Mouse (Mus musculus) embryonic facial prominence, embryonic 15.5 days (tissue): ENCODE measurements around the gene Mrgprb8. TPM values are rescaled to one million over a fixed set of nuclear protein-coding genes. Genes with fewer than 3 reads are reported as not detected.
"Not testable (repeated sequence)": the region's sequence is repeated elsewhere in the genome, so short reads cannot be mapped to it uniquely, and the experiment has no call there.

Source experiments
- ATAC-seq: fragments of 200-750 bp; cut with Nextera tagmentation; 2 replicates; pipeline ENCODE4 v1.8.0; 2017; ENCODE audit warnings: low read depth, moderate TSS enrichment; ENCODE audit not compliant: insufficient number of reproducible peaks, low FRiP score, low TSS enrichment
- H3K27ac ChIP-seq: fragments of 300-500 bp; sonication (generic); replicated peaks from 2 replicates; pipeline ENCODE4 v1.5.1; 2015; ENCODE audit warnings: mild to moderate bottlenecking, inconsistent platforms
- H3K27me3 ChIP-seq: fragments of 300-500 bp; sonication (generic); 2 replicates; pipeline ENCODE4 v1.6.1; 2015; ENCODE audit warnings: inconsistent platforms
- H3K36me3 ChIP-seq: fragments of 300-500 bp; sonication (generic); 2 replicates; pipeline ENCODE4 v1.6.1; 2015; ENCODE audit warnings: mild to moderate bottlenecking, inconsistent platforms
- H3K4me1 ChIP-seq: fragments of 300-500 bp; sonication (generic); 2 replicates; pipeline ENCODE4 v1.6.1; 2015; ENCODE audit warnings: inconsistent platforms
- H3K4me2 ChIP-seq: fragments of 300-500 bp; sonication (generic); replicated peaks from 2 replicates; pipeline ENCODE4 v1.6.1; 2015; ENCODE audit warnings: mild to moderate bottlenecking, inconsistent platforms
- H3K4me3 ChIP-seq: fragments of 300-500 bp; sonication (generic); replicated peaks from 2 replicates; pipeline ENCODE4 v1.5.1; 2015; ENCODE audit warnings: mild to moderate bottlenecking, inconsistent platforms
- H3K9ac ChIP-seq: fragments of 300-500 bp; sonication (generic); 2 replicates; pipeline ENCODE4 v1.6.1; 2015; ENCODE audit warnings: inconsistent platforms
- H3K9me3 ChIP-seq: fragments of 300-500 bp; sonication (generic); replicated peaks from 2 replicates; pipeline ENCODE4 v1.6.1; 2016; ENCODE audit warnings: inconsistent platforms
- WGBS: fragments of 180-500 bp; shearing (Covaris S2); methylation state at CpG from one replicate; pipeline ENCODE4 v1.1.7; 2015; 5-methylcytosine and 5-hydroxymethylcytosine counted together
- polyA plus RNA-seq: library from polyadenylated mRNA; unstranded; fragments of >200 nt; fragmentation: Nextera tagmentation; extraction: Ambion mirVana; gene quantifications from 2 replicates; pipeline ENCODE4 v1.2.1, GENCODE M21; 2015

Gene Mrgprb8
- polyA plus RNA-seq: 0.19 TPM in 1 of 2 replicates, not detected in the other

DNA sequence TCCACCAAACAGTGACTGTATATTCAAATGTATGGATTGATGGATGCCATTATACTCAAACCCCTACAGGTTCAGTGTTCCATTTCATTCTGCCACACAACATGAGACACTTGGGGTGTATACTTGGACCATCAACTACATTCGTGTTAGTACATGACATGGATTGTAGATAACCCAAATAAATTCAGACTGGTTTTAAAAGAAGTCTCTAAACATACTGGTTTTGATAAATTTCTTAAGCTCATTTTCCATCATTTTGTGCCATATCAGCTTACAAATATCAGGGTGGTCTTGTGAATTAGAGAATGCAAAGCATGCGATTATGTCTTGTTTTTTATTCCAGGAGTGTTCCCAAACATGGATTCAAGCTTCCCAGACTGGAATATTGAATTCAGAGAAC lies at the start of gene Mrgprb8:
Mrgprb8 (plus strand) TSS at position 301 of the 400 bp plus-strand sequence.
- Histone ChIP-seq H3K4me1 (no peaks in the 10 kb centered on the region), H3K4me3 (no peak within 1 kb of the TSS), H3K27ac (no peak within 1 kb of the TSS), H3K9ac (no peak within 1 kb of the TSS), H3K36me3 (no peaks in the 10 kb centered on the region), H3K4me2 (no peak within 1 kb of the TSS), H3K27me3 (no peaks in the 10 kb centered on the region), H3K9me3 (no peaks in the 10 kb centered on the region)
- WGBS: 64% methylated on average over 2 of the region's 2 CpGs
- ATAC-seq: no peak

DNA sequence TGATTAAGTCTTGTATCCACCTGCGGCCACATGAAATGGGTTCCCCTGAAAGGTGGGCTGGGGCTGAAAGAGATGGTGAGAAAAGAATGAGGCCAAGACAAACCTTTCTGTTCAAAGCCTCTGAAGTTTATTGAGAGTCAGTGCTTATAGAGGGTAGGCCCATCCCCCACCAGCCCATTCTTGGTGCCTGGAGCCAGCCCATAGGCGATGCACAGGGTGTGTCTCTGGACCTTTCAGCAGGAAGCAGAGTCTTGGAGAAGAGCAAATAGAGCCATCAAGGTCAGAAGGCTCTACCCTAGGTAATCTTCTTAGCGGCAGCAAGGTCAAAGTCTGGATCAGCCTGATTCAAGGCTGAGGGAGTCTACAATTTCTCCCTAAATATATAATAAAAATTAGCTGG lies 47.6 kb downstream of the Mrgprb8 start:
- not testable (repeated sequence) for H3K36me3 ChIP-seq, H3K4me3 ChIP-seq, H3K27me3 ChIP-seq, H3K27ac ChIP-seq, H3K9me3 ChIP-seq, H3K4me1 ChIP-seq, H3K9ac ChIP-seq, ATAC-seq, H3K4me2 ChIP-seq
- 81% methylated on average over 3 of the region's 3 CpGs for WGBS

DNA sequence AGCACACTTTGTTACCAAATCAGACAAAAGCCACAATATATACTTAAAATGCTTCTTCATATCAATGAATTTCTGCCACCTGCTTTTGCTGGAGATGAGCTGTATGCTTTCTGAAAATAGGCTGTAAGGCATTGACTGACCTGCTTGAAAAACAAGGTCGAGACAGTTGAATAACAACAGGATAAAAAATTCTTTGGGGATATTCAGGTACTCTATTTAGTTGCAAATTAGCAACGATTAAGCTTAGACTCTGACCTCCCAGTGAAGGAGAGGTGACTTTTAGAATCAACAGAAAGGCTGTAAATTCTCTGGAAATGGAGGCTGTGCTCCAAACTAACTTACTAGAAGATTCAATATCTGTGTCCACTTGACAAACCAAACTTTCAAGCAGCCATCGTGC lies 48.3 kb downstream of the Mrgprb8 start:
- ATAC-seq: no peak
- Histone ChIP-seq H3K36me3 (no peaks in the 10 kb centered on the region), H3K4me2 (no peak overlapping the region), H3K27me3 (no peaks in the 10 kb centered on the region), H3K9ac (no peak overlapping the region), H3K4me1 (no peaks in the 10 kb centered on the region), H3K9me3 (no peaks in the 10 kb centered on the region; the same call in 1 of the 2 replicates), H3K4me3 (no peak overlapping the region), H3K27ac (no peak overlapping the region)
- WGBS: 46% methylated on average over 3 of the region's 3 CpGs

Other genes with a start within 250 kb of the Mrgprb8 start
- gene Mrgprb5, start 219.5 kb upstream of the Mrgprb8 start, polyA plus RNA-seq: not detected in 2 replicates
- not detected in 2 replicates for gene Mrgprb4, start 189.2 kb upstream of the Mrgprb8 start, polyA plus RNA-seq
- gene Mrgprb1, start 67.8 kb downstream of the Mrgprb8 start, polyA plus RNA-seq: 0.12 and 0.28 TPM in 2 replicates
- gene Mrgprx2, start 110.8 kb downstream of the Mrgprb8 start, polyA plus RNA-seq: not detected in 2 replicates
- 0.43 and 0.51 TPM in 2 replicates for gene Mrgprb2, start 169.6 kb downstream of the Mrgprb8 start, polyA plus RNA-seq